Mouse (Mus musculus) heart, adult 2 months (tissue): ENCODE measurements around the gene Myo9b.

ENCODE experiments used
- CTCF ChIP-seq: fragments of 200-600 bp; IDR thresholded peaks from 2 replicates; pipeline ENCODE4 v1.8.1; 2022; ENCODE audit warnings: antibody characterized with exemption, mild to moderate bottlenecking, moderate library complexity
- EP300 ChIP-seq: fragments of 200-500 bp; IDR thresholded peaks from 2 replicates; pipeline ENCODE4 v1.6.1; 2011; ENCODE audit warnings: low read depth, low read length, control low read depth; ENCODE audit not compliant: insufficient read depth
- POLR2A ChIP-seq: fragments of 200-500 bp; IDR thresholded peaks from 2 replicates; pipeline ENCODE4 v1.6.1; 2011; ENCODE audit warnings: mild to moderate bottlenecking, low read depth, low read length, control low read depth; ENCODE audit not compliant: insufficient read depth

DNA sequence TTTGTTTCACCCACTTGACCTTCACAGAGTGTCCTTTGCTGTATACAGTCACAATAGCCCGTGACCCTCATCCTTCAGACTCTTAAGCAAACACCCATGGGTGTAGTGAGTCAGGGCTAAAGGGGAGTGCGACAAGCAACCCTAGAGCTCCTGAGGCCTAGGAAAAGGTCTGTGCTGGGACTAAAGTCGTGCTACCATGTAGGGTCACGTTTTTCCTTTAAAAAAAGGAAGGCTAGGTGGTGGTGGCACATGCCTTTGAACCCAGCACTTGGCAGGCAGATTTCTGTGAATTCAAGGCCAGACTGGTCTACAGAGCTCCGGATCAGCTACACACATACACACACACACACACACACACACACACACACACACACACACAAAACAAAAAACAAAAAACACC, 884 bp upstream of the Myo9b start:
- TF ChIP-seq POLR2A, result no peak
- no peak for TF ChIP-seq CTCF
- no peak for TF ChIP-seq EP300
